Mouse (Mus musculus): ENCODE data around the gene Ddx56. TPM values are rescaled to one million over a fixed set of nuclear protein-coding genes. Genes with fewer than 3 reads are reported as not detected.
"Not testable (repeated sequence)": the region's sequence is repeated elsewhere in the genome, so short reads cannot be mapped to it uniquely, and the experiment has no call there.

The Ddx56 gene
- polyA plus RNA-seq, 1 experiment from 2014 or later = 73.2 TPM

GRCm38 (mm10) chr11:6274387-6275093 is 7.0 kb upstream of the Ddx56 start, which contains the start of gene Tmed4:
Gene Tmed4 (minus strand): TSS chr11:6274870.
- peak within 1 kb of the TSS; percentile 85 for H3K9ac ChIP-seq (ENCODE audit: low read depth, low read length)
- TF ChIP-seq CTCF (IDR thresholded peaks at IDR 0.05; ENCODE audit: low read depth) = peak; percentile 85
- under 1% methylated on average over 39 of the region's 39 CpGs for WGBS
- no peaks in the 10 kb centered on the region for H3K27me3 ChIP-seq (ENCODE audit: insufficient read depth, low read length)
- peaks cover 7% of the 10 kb centered on the region for H3K4me1 ChIP-seq (replicated peaks; ENCODE audit: insufficient read depth, low read length)
- ATAC-seq (replicated peaks; ENCODE audit: low FRiP score, low read depth) = peak; percentile 95
- peak; percentile 99 for DNase-seq (ENCODE audit: low spot score)
- peak within 1 kb of the TSS; percentile 87 for H3K4me2 ChIP-seq (ENCODE audit: low read length)
- H3K36me3 ChIP-seq (ENCODE audit: insufficient read depth, low read length) = peaks cover 16% of the 10 kb centered on the region
- peak within 1 kb of the TSS; percentile 83 for H3K4me3 ChIP-seq (replicated peaks; ENCODE audit: low read depth, low read length)
- H3K27ac ChIP-seq = peak within 1 kb of the TSS; percentile 54
- H3K9me3 ChIP-seq (replicated peaks; ENCODE audit: low read length) = no peaks in the 10 kb centered on the region

GRCm38 (mm10) chr11:6273607-6274006 is 6.0 kb upstream of the Ddx56 start:
- H3K4me2 ChIP-seq (ENCODE audit: low read length) = peak overlapping the region; percentile 87
- no peaks in the 10 kb centered on the region for H3K27me3 ChIP-seq (ENCODE audit: insufficient read depth, low read length)
- WGBS = 34% methylated on average over 11 of the region's 11 CpGs
- peak overlapping the region; percentile 85 for H3K9ac ChIP-seq (ENCODE audit: low read depth, low read length)
- DNase-seq (ENCODE audit: low spot score) = peak; percentile 11
- H3K27ac ChIP-seq = peak overlapping the region; percentile 54; the same call in 1 of the 2 replicates
- H3K4me3 ChIP-seq (replicated peaks; ENCODE audit: low read depth, low read length) = peak overlapping the region; percentile 83
- H3K36me3 ChIP-seq (ENCODE audit: insufficient read depth, low read length) = peaks cover 16% of the 10 kb centered on the region
- H3K9me3 ChIP-seq (replicated peaks; ENCODE audit: low read length) = no peaks in the 10 kb centered on the region
- H3K4me1 ChIP-seq (replicated peaks; ENCODE audit: insufficient read depth, low read length) = peaks cover 7% of the 10 kb centered on the region
- no peak for TF ChIP-seq CTCF (IDR thresholded peaks at IDR 0.05; ENCODE audit: low read depth)
- no peak for ATAC-seq (replicated peaks; ENCODE audit: low FRiP score, low read depth)

GRCm38 (mm10) chr11:6266621-6267020 is 951 bp downstream of the Ddx56 start:
- Histone ChIP-seq H3K4me1 (replicated peaks; ENCODE audit: insufficient read depth, low read length) (peaks cover 8% of the 10 kb centered on the region), H3K9me3 (replicated peaks; ENCODE audit: low read length) (no peaks in the 10 kb centered on the region), H3K27ac (0 out of 2 replicates have a peak overlapping the region, but pooled peaks have one; percentile 92), H3K27me3 (ENCODE audit: insufficient read depth, low read length) (no peaks in the 10 kb centered on the region), H3K4me3 (replicated peaks; ENCODE audit: low read depth, low read length) (peak overlapping the region; percentile 98), H3K9ac (ENCODE audit: low read depth, low read length) (peak overlapping the region; percentile 91), H3K4me2 (ENCODE audit: low read length) (peak overlapping the region; percentile 91), H3K36me3 (ENCODE audit: insufficient read depth, low read length) (peaks cover 37% of the 10 kb centered on the region)
- ATAC-seq (replicated peaks; ENCODE audit: low FRiP score, low read depth) = no peak
- no peak for DNase-seq (ENCODE audit: low spot score)
- no peak for TF ChIP-seq CTCF (IDR thresholded peaks at IDR 0.05; ENCODE audit: low read depth)
- WGBS = 64% methylated on average over 9 of the region's 9 CpGs

- Histone ChIP-seq H3K9ac (ENCODE audit: low read depth, low read length) (no peak overlapping the region), H3K9me3 (replicated peaks; ENCODE audit: low read length) (no peaks in the 10 kb centered on the region), H3K4me2 (ENCODE audit: low read length) (no peak overlapping the region), H3K27me3 (ENCODE audit: insufficient read depth, low read length) (no peaks in the 10 kb centered on the region), H3K27ac (no peak overlapping the region), H3K4me3 (replicated peaks; ENCODE audit: low read depth, low read length) (no peak overlapping the region), H3K36me3 (ENCODE audit: insufficient read depth, low read length) (peaks cover 60% of the 10 kb centered on the region), H3K4me1 (replicated peaks; ENCODE audit: insufficient read depth, low read length) (peaks cover 3% of the 10 kb centered on the region)
- peak; percentile 78 for DNase-seq (ENCODE audit: low spot score)
- 81% methylated on average over 10 of the region's 10 CpGs for WGBS
- ATAC-seq (replicated peaks; ENCODE audit: low FRiP score, low read depth) = no peak; the same call in 1 of the 2 replicates
- TF ChIP-seq CTCF (IDR thresholded peaks at IDR 0.05; ENCODE audit: low read depth) = peak; percentile 95
These were observed 6.0 kb downstream of the Ddx56 start for GRCm38 (mm10) chr11:6261434-6262082.

GRCm38 (mm10) chr11:6259413-6259812 is 8.2 kb downstream of the Ddx56 start:
- Histone ChIP-seq H3K4me3 (replicated peaks; ENCODE audit: low read depth, low read length) (no peak overlapping the region), H3K36me3 (ENCODE audit: insufficient read depth, low read length) (peaks cover 45% of the 10 kb centered on the region), H3K4me2 (ENCODE audit: low read length) (no peak overlapping the region), H3K27ac (no peak overlapping the region), H3K4me1 (replicated peaks; ENCODE audit: insufficient read depth, low read length) (no peaks in the 10 kb centered on the region), H3K9me3 (replicated peaks; ENCODE audit: low read length) (no peaks in the 10 kb centered on the region), H3K27me3 (ENCODE audit: insufficient read depth, low read length) (no peaks in the 10 kb centered on the region), H3K9ac (ENCODE audit: low read depth, low read length) (no peak overlapping the region)
- WGBS = 90% methylated on average over 7 of the region's 7 CpGs
- DNase-seq (ENCODE audit: low spot score) = no peak
- TF ChIP-seq CTCF (IDR thresholded peaks at IDR 0.05; ENCODE audit: low read depth) = no peak
- no peak for ATAC-seq (replicated peaks; ENCODE audit: low FRiP score, low read depth)

GRCm38 (mm10) chr11:6256490-6257072 is 11.0 kb downstream of the Ddx56 start:
- 70% methylated on average over 6 of the region's 6 CpGs for WGBS
- no peak for TF ChIP-seq CTCF (IDR thresholded peaks at IDR 0.05; ENCODE audit: low read depth)
- no peak overlapping the region for H3K4me3 ChIP-seq (replicated peaks; ENCODE audit: low read depth, low read length)
- DNase-seq (ENCODE audit: low spot score) (no peak), ATAC-seq (replicated peaks; ENCODE audit: low FRiP score, low read depth) (peak; percentile 53; the same call in 1 of the 2 replicates)
- H3K27ac ChIP-seq = no peak overlapping the region
- H3K27me3 ChIP-seq (ENCODE audit: insufficient read depth, low read length) = no peaks in the 10 kb centered on the region
- H3K4me1 ChIP-seq (replicated peaks; ENCODE audit: insufficient read depth, low read length) = no peaks in the 10 kb centered on the region
- peaks cover 34% of the 10 kb centered on the region for H3K36me3 ChIP-seq (ENCODE audit: insufficient read depth, low read length)
- H3K9me3 ChIP-seq (replicated peaks; ENCODE audit: low read length) = no peaks in the 10 kb centered on the region
- no peak overlapping the region for H3K9ac ChIP-seq (ENCODE audit: low read depth, low read length)
- H3K4me2 ChIP-seq (ENCODE audit: low read length) = no peak overlapping the region

- not testable (repeated sequence) for H3K4me2 ChIP-seq (ENCODE audit: low read length); H3K4me1 ChIP-seq (replicated peaks; ENCODE audit: insufficient read depth, low read length); DNase-seq (ENCODE audit: low spot score); H3K27ac ChIP-seq; H3K27me3 ChIP-seq (ENCODE audit: insufficient read depth, low read length); H3K9me3 ChIP-seq (replicated peaks; ENCODE audit: low read length); H3K9ac ChIP-seq (ENCODE audit: low read depth, low read length); ATAC-seq (replicated peaks; ENCODE audit: low FRiP score, low read depth); H3K4me3 ChIP-seq (replicated peaks; ENCODE audit: low read depth, low read length)
- WGBS = 88% methylated on average over 2 of the region's 2 CpGs
- H3K36me3 ChIP-seq (ENCODE audit: insufficient read depth, low read length) = peaks cover 16% of the 10 kb centered on the region
These were observed 13.0 kb downstream of the Ddx56 start for GRCm38 (mm10) chr11:6254602-6255001.

Data from kidney, postnatal 0 days (tissue).